Mouse (Mus musculus) cerebellum, adult 2 months (tissue): Measurements from ENCODE around the gene Bud13.

ENCODE experiments used
- CTCF ChIP-seq: fragments of 200-500 bp; IDR thresholded peaks from 2 replicates; pipeline ENCODE4 v1.5.1; 2011; ENCODE audit warnings: low read depth, mild to moderate bottlenecking, control low read depth, low read length, moderate library complexity, borderline replicate concordance; ENCODE audit not compliant: insufficient read depth
- POLR2A ChIP-seq: fragments of 200-500 bp; IDR thresholded peaks from 2 replicates; pipeline ENCODE4 v1.6.1; 2011; ENCODE audit warnings: low read length, control low read depth, borderline replicate concordance; ENCODE audit not compliant: insufficient read depth

DNA sequence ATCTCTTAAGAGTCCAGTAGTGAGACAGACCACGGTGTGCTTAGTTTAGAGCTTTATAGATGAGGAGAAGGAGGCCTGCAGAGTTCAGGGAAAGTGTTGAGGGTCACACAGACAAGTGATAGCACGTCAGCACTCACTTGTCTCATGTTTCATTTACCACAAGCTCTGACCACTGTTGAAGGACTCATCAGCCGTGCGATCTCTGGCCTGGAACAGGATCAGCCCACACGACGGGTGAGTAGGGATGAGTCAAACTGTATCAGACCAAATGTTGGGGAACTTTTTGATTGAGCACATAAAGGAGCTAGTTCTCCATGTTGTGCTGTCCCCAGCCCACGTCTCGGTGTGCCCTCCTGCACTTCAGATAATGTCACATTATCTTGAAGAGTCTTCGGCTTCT is 8.3 kb upstream of the Bud13 start:
- TF ChIP-seq CTCF = no peak
- no peak for TF ChIP-seq POLR2A
